Comparison of ENCODE assay signal across 8 mouse cellular contexts in genomic region chr11:97114671-97115601, GRCm38 (mm10). TPM values are rescaled to one million over a fixed set of nuclear protein-coding genes. Genes with fewer than 3 reads are reported as not detected.
DNase-seq lines count a peak whose midpoint lies in the region; ATAC-seq and TF ChIP-seq lines count a peak whose summit lies in the region.

Tbx21 (minus strand) TSS chr11:97115331.

- peak within 1 kb of the TSS; percentile 69 for H3K4me2 ChIP-seq in hindbrain, embryonic 12.5 days (replicated peaks)
- peak within 1 kb of the TSS; percentile 65 for H3K4me2 ChIP-seq in midbrain, embryonic 15.5 days

- TF ChIP-seq POLR2A in cerebellum, adult 2 months (IDR thresholded peaks at IDR 0.05; ENCODE audit: borderline replicate concordance, insufficient read depth, low read length), result no peak

- H3K27ac ChIP-seq in heart, embryonic 10.5 days, result 0 out of 2 replicates have a peak within 1 kb of the TSS, but pooled peaks have one; percentile 16
- no peak within 1 kb of the TSS for H3K27ac ChIP-seq in hindbrain, embryonic 12.5 days
- no peak within 1 kb of the TSS for H3K27ac ChIP-seq in midbrain, embryonic 15.5 days
- H3K27ac ChIP-seq in cerebellum, adult 2 months (ENCODE audit: insufficient read depth, low read length), result no peak within 1 kb of the TSS

- H3K4me3 ChIP-seq in heart, embryonic 10.5 days, result peak within 1 kb of the TSS; percentile 58
- peak within 1 kb of the TSS; percentile 40 for H3K4me3 ChIP-seq in hindbrain, embryonic 12.5 days
- H3K4me3 ChIP-seq in midbrain, embryonic 15.5 days, result peak within 1 kb of the TSS; percentile 35
- no peak within 1 kb of the TSS for H3K4me3 ChIP-seq in cerebellum, adult 2 months (replicated peaks; ENCODE audit: insufficient read depth, low read depth, low read length)

- TF ChIP-seq CTCF in cerebellum, adult 2 months (IDR thresholded peaks at IDR 0.05; ENCODE audit: borderline replicate concordance, insufficient read depth, low read depth, low read length), result no peak

- ATAC-seq in hindbrain, embryonic 12.5 days (ENCODE audit: low FRiP score), result no peak
- ATAC-seq in midbrain, embryonic 15.5 days (replicated peaks), result no peak
- no peak for ATAC-seq in megakaryocyte-erythroid progenitor cell, adult 5-6 weeks (replicated peaks; ENCODE audit: low FRiP score, low TSS enrichment, poor library complexity, severe bottlenecking)

- peaks cover 26% of the 10 kb centered on the region for H3K4me1 ChIP-seq in heart, embryonic 10.5 days
- peaks cover 19% of the 10 kb centered on the region for H3K4me1 ChIP-seq in hindbrain, embryonic 12.5 days
- peaks cover 19% of the 10 kb centered on the region for H3K4me1 ChIP-seq in midbrain, embryonic 15.5 days
- H3K4me1 ChIP-seq in cerebellum, adult 2 months (ENCODE audit: control insufficient read depth, insufficient read depth, low read length), result no peaks in the 10 kb centered on the region

- under 1% methylated on average over 87 of the region's 87 CpGs for WGBS in heart, embryonic 10.5 days
- WGBS in hindbrain, embryonic 12.5 days, result under 1% methylated on average over 87 of the region's 87 CpGs
- WGBS in midbrain, embryonic 15.5 days, result 1% methylated on average over 83 of the region's 87 CpGs
- WGBS in cerebellum, adult 2 months, result 1% methylated on average over 87 of the region's 87 CpGs

- DNase-seq in heart, embryonic 10.5 days (ENCODE audit: low spot score), result no peak
- no peak for DNase-seq in heart, postnatal 10 days
- peak; percentile 55 for DNase-seq in ES-CJ7 (ENCODE audit: low read depth, low spot score)
- no peak for DNase-seq in cerebellum, adult 2 months
- no peak for DNase-seq in cerebellum, postnatal 25 days

- H3K36me3 ChIP-seq in heart, embryonic 10.5 days, result no peaks in the 10 kb centered on the region
- no peaks in the 10 kb centered on the region for H3K36me3 ChIP-seq in hindbrain, embryonic 12.5 days
- H3K36me3 ChIP-seq in midbrain, embryonic 15.5 days (replicated peaks), result no peaks in the 10 kb centered on the region

- H3K27me3 ChIP-seq in heart, embryonic 10.5 days (ENCODE audit: insufficient read depth, poor library complexity, severe bottlenecking), result peaks cover 91% of the 10 kb centered on the region
- H3K27me3 ChIP-seq in hindbrain, embryonic 12.5 days, result peaks cover 76% of the 10 kb centered on the region
- H3K27me3 ChIP-seq in midbrain, embryonic 15.5 days (replicated peaks), result peaks cover 52% of the 10 kb centered on the region
- peaks cover 2% of the 10 kb centered on the region; the same call in 1 of the 2 replicates for H3K27me3 ChIP-seq in cerebellum, adult 2 months (ENCODE audit: control insufficient read depth, insufficient read depth, low read length)

- intact Hi-C loops in heart, postnatal 10 days (cut with DNase I), result no loop called here

- H3K9ac ChIP-seq in hindbrain, embryonic 12.5 days, result peak within 1 kb of the TSS; percentile 39; the same call in 1 of the 2 replicates
- no peak within 1 kb of the TSS for H3K9ac ChIP-seq in midbrain, embryonic 15.5 days

- H3K9me3 ChIP-seq in heart, embryonic 10.5 days, result no peaks in the 10 kb centered on the region
- H3K9me3 ChIP-seq in hindbrain, embryonic 12.5 days (replicated peaks), result no peaks in the 10 kb centered on the region
- no peaks in the 10 kb centered on the region for H3K9me3 ChIP-seq in midbrain, embryonic 15.5 days

RNA-seq across cellular contexts. Expression of gene Tbx21, which starts in this region (rescaled TPM):
- polyA plus RNA-seq in heart, embryonic 10.5 days (2016; fragmentation: Nextera tagmentation; extraction: Ambion mirVana), result 0.21 TPM in 1 of 2 replicates, not detected in the other
- not detected for total RNA-seq in heart, postnatal 10 days (2021)
- polyA plus RNA-seq in hindbrain, embryonic 12.5 days (2016; fragmentation: Nextera tagmentation; extraction: Ambion mirVana), result 0.10 TPM in 1 of 2 replicates, not detected in the other
- polyA plus RNA-seq in midbrain, embryonic 15.5 days (2015; fragmentation: Nextera tagmentation; extraction: Ambion mirVana), result 0.13 and 0.19 TPM in 2 replicates
- 0.03 TPM in 2 replicates for polyA plus RNA-seq in cerebellum, adult 2 months (2012; rRNA removed)
- 0.96 and 1.9 TPM in 2 replicates for total RNA-seq in megakaryocyte-erythroid progenitor cell, adult 5-6 weeks (2014; fragmentation: Nextera tagmentation)
- 0.30 and 0.61 TPM in 2 replicates for total RNA-seq in megakaryocyte-erythroid progenitor cell, adult 5-6 weeks (2017)
